Mouse (Mus musculus): ENCODE data around the gene Saa4. TPM values are rescaled to one million over a fixed set of nuclear protein-coding genes. Genes with fewer than 3 reads are reported as not detected.

Saa4 gene
- 2.3 and 2.4 TPM in 2 replicates for polyA plus RNA-seq (2015; fragmentation: Nextera tagmentation; extraction: Ambion mirVana)

GRCm38 (mm10) chr7:46732458-46732857, at the start of gene Saa4:
Saa4 (minus strand) TSS chr7:46732603.
- 57% methylated on average over 4 of the region's 4 CpGs for WGBS (ENCODE audit: insufficient replicate concordance)
- no peaks in the 10 kb centered on the region for H3K36me3 ChIP-seq (replicated peaks; ENCODE audit: insufficient read depth, low read length)
- H3K9me3 ChIP-seq (ENCODE audit: low read length) = no peaks in the 10 kb centered on the region
- ATAC-seq (peak; percentile 53; the same call in 1 of the 2 replicates), DNase-seq (no peak)
- 0 out of 2 replicates have a peak, but pooled peaks cover 4% of the 10 kb centered on the region for H3K4me1 ChIP-seq (ENCODE audit: insufficient read depth)
- no peaks in the 10 kb centered on the region for H3K27me3 ChIP-seq (ENCODE audit: insufficient read depth, low read length)
- TF ChIP-seq CTCF (IDR thresholded peaks at IDR 0.05; ENCODE audit: low read depth) = no peak
- TF ChIP-seq EP300 (IDR thresholded peaks at IDR 0.05; ENCODE audit: low read depth) = no peak
- peak within 1 kb of the TSS; percentile 34; the same call in 1 of the 2 replicates for H3K27ac ChIP-seq (ENCODE audit: low read depth)
- peak within 1 kb of the TSS; percentile 58 for H3K4me2 ChIP-seq (ENCODE audit: low read depth, low read length)
- peak within 1 kb of the TSS; percentile 32 for H3K4me3 ChIP-seq (ENCODE audit: low read depth, low read length)
- no peak within 1 kb of the TSS; the same call in 1 of the 2 replicates for H3K9ac ChIP-seq (replicated peaks)

- ATAC-seq (peak; percentile 44; the same call in 1 of the 2 replicates), DNase-seq (peak; percentile 79)
- Histone ChIP-seq H3K9me3 (ENCODE audit: low read length) (no peaks in the 10 kb centered on the region), H3K27me3 (ENCODE audit: insufficient read depth, low read length) (no peaks in the 10 kb centered on the region), H3K4me2 (ENCODE audit: low read depth, low read length) (no peak overlapping the region), H3K4me1 (ENCODE audit: insufficient read depth) (no peaks in the 10 kb centered on the region), H3K36me3 (replicated peaks; ENCODE audit: insufficient read depth, low read length) (peaks cover 42% of the 10 kb centered on the region), H3K27ac (ENCODE audit: low read depth) (no peak overlapping the region), H3K4me3 (ENCODE audit: low read depth, low read length) (no peak overlapping the region), H3K9ac (replicated peaks) (no peak overlapping the region)
- WGBS (ENCODE audit: insufficient replicate concordance) = 50% methylated on average over 4 of the region's 4 CpGs
- peak; percentile 97 for TF ChIP-seq CTCF (IDR thresholded peaks at IDR 0.05; ENCODE audit: low read depth)
- no peak for TF ChIP-seq EP300 (IDR thresholded peaks at IDR 0.05; ENCODE audit: low read depth)
Observed at GRCm38 (mm10) chr7:46770706-46771105, 38.3 kb upstream of the Saa4 start.

GRCm38 (mm10) chr7:46768451-46768850, 36.0 kb upstream of the Saa4 start:
- H3K27ac ChIP-seq (ENCODE audit: low read depth) = no peak overlapping the region
- H3K9ac ChIP-seq (replicated peaks) = no peak overlapping the region
- H3K4me2 ChIP-seq (ENCODE audit: low read depth, low read length) = no peak overlapping the region
- H3K4me1 ChIP-seq (ENCODE audit: insufficient read depth) = no peaks in the 10 kb centered on the region
- H3K4me3 ChIP-seq (ENCODE audit: low read depth, low read length) = no peak overlapping the region
- 84% methylated on average over 7 of the region's 7 CpGs for WGBS (ENCODE audit: insufficient replicate concordance)
- H3K9me3 ChIP-seq (ENCODE audit: low read length) = no peaks in the 10 kb centered on the region
- no peaks in the 10 kb centered on the region for H3K27me3 ChIP-seq (ENCODE audit: insufficient read depth, low read length)
- DNase-seq = no peak
- TF ChIP-seq CTCF (IDR thresholded peaks at IDR 0.05; ENCODE audit: low read depth) (no peak), EP300 (IDR thresholded peaks at IDR 0.05; ENCODE audit: low read depth) (no peak)
- ATAC-seq = no peak
- peaks cover 43% of the 10 kb centered on the region for H3K36me3 ChIP-seq (replicated peaks; ENCODE audit: insufficient read depth, low read length)

- Histone ChIP-seq H3K4me2 (ENCODE audit: low read depth, low read length) (no peak overlapping the region), H3K4me3 (ENCODE audit: low read depth, low read length) (no peak overlapping the region), H3K36me3 (replicated peaks; ENCODE audit: insufficient read depth, low read length) (peaks cover 44% of the 10 kb centered on the region), H3K9me3 (ENCODE audit: low read length) (no peaks in the 10 kb centered on the region), H3K9ac (replicated peaks) (no peak overlapping the region), H3K4me1 (ENCODE audit: insufficient read depth) (no peaks in the 10 kb centered on the region), H3K27ac (ENCODE audit: low read depth) (no peak overlapping the region), H3K27me3 (ENCODE audit: insufficient read depth, low read length) (no peaks in the 10 kb centered on the region)
- DNase-seq (no peak), ATAC-seq (no peak)
- TF ChIP-seq EP300 (IDR thresholded peaks at IDR 0.05; ENCODE audit: low read depth) (no peak), CTCF (IDR thresholded peaks at IDR 0.05; ENCODE audit: low read depth) (no peak)
Observed at GRCm38 (mm10) chr7:46767371-46767770, 35.0 kb upstream of the Saa4 start.

- ATAC-seq (no peak), DNase-seq (no peak)
- Histone ChIP-seq H3K4me3 (ENCODE audit: low read depth, low read length) (no peak overlapping the region), H3K27ac (ENCODE audit: low read depth) (no peak overlapping the region), H3K9me3 (ENCODE audit: low read length) (no peaks in the 10 kb centered on the region), H3K9ac (replicated peaks) (no peak overlapping the region), H3K27me3 (ENCODE audit: insufficient read depth, low read length) (no peaks in the 10 kb centered on the region), H3K36me3 (replicated peaks; ENCODE audit: insufficient read depth, low read length) (peaks cover 47% of the 10 kb centered on the region), H3K4me2 (ENCODE audit: low read depth, low read length) (no peak overlapping the region), H3K4me1 (ENCODE audit: insufficient read depth) (no peaks in the 10 kb centered on the region)
- TF ChIP-seq CTCF (IDR thresholded peaks at IDR 0.05; ENCODE audit: low read depth) (no peak), EP300 (IDR thresholded peaks at IDR 0.05; ENCODE audit: low read depth) (no peak)
- 85% methylated on average over 8 of the region's 8 CpGs for WGBS (ENCODE audit: insufficient replicate concordance)
Observed at GRCm38 (mm10) chr7:46764672-46765071, 32.3 kb upstream of the Saa4 start.

- Histone ChIP-seq H3K4me2 (ENCODE audit: low read depth, low read length) (no peak overlapping the region), H3K4me1 (ENCODE audit: insufficient read depth) (no peaks in the 10 kb centered on the region), H3K4me3 (ENCODE audit: low read depth, low read length) (no peak overlapping the region), H3K9ac (replicated peaks) (no peak overlapping the region), H3K9me3 (ENCODE audit: low read length) (no peaks in the 10 kb centered on the region), H3K27me3 (ENCODE audit: insufficient read depth, low read length) (no peaks in the 10 kb centered on the region), H3K27ac (ENCODE audit: low read depth) (no peak overlapping the region), H3K36me3 (replicated peaks; ENCODE audit: insufficient read depth, low read length) (peaks cover 35% of the 10 kb centered on the region)
- TF ChIP-seq EP300 (IDR thresholded peaks at IDR 0.05; ENCODE audit: low read depth) (no peak), CTCF (IDR thresholded peaks at IDR 0.05; ENCODE audit: low read depth) (no peak)
- 84% methylated on average over 5 of the region's 5 CpGs for WGBS (ENCODE audit: insufficient replicate concordance)
- DNase-seq (no peak), ATAC-seq (no peak)
Observed at GRCm38 (mm10) chr7:46762601-46763000, 30.2 kb upstream of the Saa4 start.

Data from liver, postnatal 0 days (tissue).